Mouse (Mus musculus) hindbrain, embryonic 10.5 days (tissue): ENCODE data around the gene Zfp296. TPM values are rescaled to one million over a fixed set of nuclear protein-coding genes. Genes with fewer than 3 reads are reported as not detected.

Source experiments
- DNase-seq: peaks from one replicate; pipeline ENCODE4 v3.0.0-alpha.2; 2017; ENCODE audit warnings: low spot score
- H3K27ac ChIP-seq: fragments of 300-500 bp; sonication (generic); 2 replicates; pipeline ENCODE4 v1.5.1; 2016; ENCODE audit warnings: mild to moderate bottlenecking, moderate library complexity
- H3K27me3 ChIP-seq: fragments of 300-500 bp; sonication (generic); 2 replicates; pipeline ENCODE4 v1.6.1; 2016; ENCODE audit warnings: mild to moderate bottlenecking; ENCODE audit not compliant: poor library complexity, insufficient read depth, severe bottlenecking
- H3K36me3 ChIP-seq: fragments of 300-500 bp; sonication (generic); 2 replicates; pipeline ENCODE4 v1.6.1; 2016; ENCODE audit warnings: mild to moderate bottlenecking, moderate library complexity
- H3K4me1 ChIP-seq: fragments of 300-500 bp; sonication (generic); replicated peaks from 2 replicates; pipeline ENCODE4 v1.6.1; 2016; ENCODE audit warnings: mild to moderate bottlenecking
- H3K4me3 ChIP-seq: fragments of 300-500 bp; sonication (generic); 2 replicates; pipeline ENCODE4 v1.5.1; 2016; ENCODE audit warnings: mild to moderate bottlenecking, moderate library complexity
- H3K9me3 ChIP-seq: fragments of 300-500 bp; sonication (generic); 2 replicates; pipeline ENCODE4 v1.6.1; 2016; ENCODE audit warnings: mild to moderate bottlenecking, moderate library complexity
- WGBS: fragments of 180-500 bp; shearing (Covaris S2); methylation state at CpG from one replicate; pipeline ENCODE4 v1.1.7; 2016; 5-methylcytosine and 5-hydroxymethylcytosine counted together
- polyA plus RNA-seq: library from polyadenylated mRNA; unstranded; fragments of >200 nt; fragmentation: Nextera tagmentation; extraction: Ambion mirVana; gene quantifications from 2 replicates; pipeline ENCODE4 v1.2.1, GENCODE M21; 2016

Gene Zfp296
- polyA plus RNA-seq, 1 experiment from 2014 or later, result 0.22 TPM

GRCm38 (mm10) chr7:19627721-19628120, 50.6 kb downstream of the Zfp296 start:
- DNase-seq, result no peak
- Histone ChIP-seq H3K27ac (no peak overlapping the region), H3K9me3 (0 out of 2 replicates have a peak, but pooled peaks cover 5% of the 10 kb centered on the region), H3K4me1 (peaks cover 22% of the 10 kb centered on the region; the same call in 1 of the 2 replicates), H3K4me3 (peak overlapping the region; percentile 71; the same call in 1 of the 2 replicates), H3K36me3 (peaks cover 11% of the 10 kb centered on the region), H3K27me3 (no peaks in the 10 kb centered on the region)
- WGBS, result 70% methylated on average over 3 of the region's 3 CpGs

- peak overlapping the region; percentile 71 for H3K4me3 ChIP-seq
- peaks cover 15% of the 10 kb centered on the region for H3K36me3 ChIP-seq
- 0 out of 2 replicates have a peak, but pooled peaks cover 5% of the 10 kb centered on the region for H3K9me3 ChIP-seq
- peaks cover 22% of the 10 kb centered on the region; the same call in 1 of the 2 replicates for H3K4me1 ChIP-seq
- no peak for DNase-seq
- H3K27me3 ChIP-seq, result no peaks in the 10 kb centered on the region
- 16% methylated on average over 17 of the region's 17 CpGs for WGBS
- peak overlapping the region; percentile 74 for H3K27ac ChIP-seq
These were observed 51.1 kb downstream of the Zfp296 start for GRCm38 (mm10) chr7:19628192-19628535.

- Histone ChIP-seq H3K9me3 (0 out of 2 replicates have a peak, but pooled peaks cover 5% of the 10 kb centered on the region), H3K27me3 (no peaks in the 10 kb centered on the region), H3K4me3 (peak overlapping the region; percentile 71), H3K36me3 (peaks cover 21% of the 10 kb centered on the region), H3K27ac (peak overlapping the region; percentile 74), H3K4me1 (peaks cover 22% of the 10 kb centered on the region; the same call in 1 of the 2 replicates)
- WGBS, result under 1% methylated on average over 57 of the region's 57 CpGs
- DNase-seq, result peak; percentile 95
These were observed 51.7 kb downstream of the Zfp296 start for GRCm38 (mm10) chr7:19628536-19629360.

- Histone ChIP-seq H3K9me3 (0 out of 2 replicates have a peak, but pooled peaks cover 5% of the 10 kb centered on the region), H3K4me3 (peak within 1 kb of the TSS; percentile 71), H3K36me3 (peaks cover 27% of the 10 kb centered on the region), H3K27me3 (no peaks in the 10 kb centered on the region), H3K4me1 (peaks cover 22% of the 10 kb centered on the region; the same call in 1 of the 2 replicates), H3K27ac (peak within 1 kb of the TSS; percentile 74)
- WGBS, result 1% methylated on average over 40 of the region's 41 CpGs
- peak; percentile 90 for DNase-seq
These were observed 52.3 kb downstream of the Zfp296 start, which contains the start of gene Relb for GRCm38 (mm10) chr7:19629361-19629734. Gene Relb (minus strand): TSS chr7:19629438.

Other genes with a start within 250 kb of the Zfp296 start
- gene Ercc1, start 232.5 kb upstream of the Zfp296 start, polyA plus RNA-seq, result 106 and 128 TPM in 2 replicates
- 18.7 and 24.4 TPM in 2 replicates for gene Cd3eap, start 217.8 kb upstream of the Zfp296 start, polyA plus RNA-seq
- 4.7 and 5.6 TPM in 2 replicates for gene Ppp1r13l, start 217.5 kb upstream of the Zfp296 start, polyA plus RNA-seq
- 29.0 and 33.9 TPM in 2 replicates for gene Ercc2, start 195.3 kb upstream of the Zfp296 start, polyA plus RNA-seq
- gene Klc3, start 173.2 kb upstream of the Zfp296 start, polyA plus RNA-seq, result 2.9 and 7.1 TPM in 2 replicates
- gene Ckm, start 172.5 kb upstream of the Zfp296 start, polyA plus RNA-seq, result not detected in 2 replicates
- gene Mark4, start 118.5 kb upstream of the Zfp296 start, polyA plus RNA-seq, result 9.3 and 13.6 TPM in 2 replicates
- 0.39 and 0.80 TPM in 2 replicates for gene Exoc3l2, start 114.0 kb upstream of the Zfp296 start, polyA plus RNA-seq
- gene Bloc1s3, start 68.9 kb upstream of the Zfp296 start, polyA plus RNA-seq, result 2.4 and 3.8 TPM in 2 replicates
- 68.8 and 71.4 TPM in 2 replicates for gene Trappc6a, start 68.9 kb upstream of the Zfp296 start, polyA plus RNA-seq
- gene Nkpd1, start 59.4 kb upstream of the Zfp296 start, polyA plus RNA-seq, result 0.09 and 0.10 TPM in 2 replicates
- 22.6 and 30.4 TPM in 2 replicates for gene Ppp1r37, start 14.2 kb upstream of the Zfp296 start, polyA plus RNA-seq
- gene Gemin7, start 308 bp downstream of the Zfp296 start, polyA plus RNA-seq, result 177 and 188 TPM in 2 replicates
- 57.5 and 68.8 TPM in 2 replicates for gene Clasrp, start 27.2 kb downstream of the Zfp296 start, polyA plus RNA-seq
- gene Relb, start 52.2 kb downstream of the Zfp296 start, polyA plus RNA-seq, result 4.4 and 6.1 TPM in 2 replicates
- gene Clptm1, start 87.7 kb downstream of the Zfp296 start, polyA plus RNA-seq, result 83.8 and 99.9 TPM in 2 replicates
- 0.30 TPM in 1 of 2 replicates, not detected in the other for gene Apoc2, start 100.7 kb downstream of the Zfp296 start, polyA plus RNA-seq
- not detected in 2 replicates for gene Gm44805, start 104.1 kb downstream of the Zfp296 start, polyA plus RNA-seq
- not detected in 2 replicates for gene Apoc4, start 104.2 kb downstream of the Zfp296 start, polyA plus RNA-seq
- 2.2 and 2.3 TPM in 2 replicates for gene Apoc1, start 115.4 kb downstream of the Zfp296 start, polyA plus RNA-seq
- gene Apoe, start 121.9 kb downstream of the Zfp296 start, polyA plus RNA-seq, result 179 and 230 TPM in 2 replicates
- 209 and 211 TPM in 2 replicates for gene Tomm40, start 138.2 kb downstream of the Zfp296 start, polyA plus RNA-seq
- gene Nectin2, start 173.2 kb downstream of the Zfp296 start, polyA plus RNA-seq, result 89.0 and 99.8 TPM in 2 replicates
- gene Bcam, start 193.7 kb downstream of the Zfp296 start, polyA plus RNA-seq, result 46.8 and 57.3 TPM in 2 replicates
- 1.2 and 1.8 TPM in 2 replicates for gene Cblc, start 219.5 kb downstream of the Zfp296 start, polyA plus RNA-seq
- gene Bcl3, start 245.5 kb downstream of the Zfp296 start, polyA plus RNA-seq, result 0.60 and 0.78 TPM in 2 replicates